Mouse (Mus musculus): ENCODE measurements at regions not wholly inside any gene's neighbourhood (a gene's known extent, or its start where the extent isn't known, plus 50 kb on each side); places are given as distances from the start of the nearest gene placed in this dataset.

DNA sequence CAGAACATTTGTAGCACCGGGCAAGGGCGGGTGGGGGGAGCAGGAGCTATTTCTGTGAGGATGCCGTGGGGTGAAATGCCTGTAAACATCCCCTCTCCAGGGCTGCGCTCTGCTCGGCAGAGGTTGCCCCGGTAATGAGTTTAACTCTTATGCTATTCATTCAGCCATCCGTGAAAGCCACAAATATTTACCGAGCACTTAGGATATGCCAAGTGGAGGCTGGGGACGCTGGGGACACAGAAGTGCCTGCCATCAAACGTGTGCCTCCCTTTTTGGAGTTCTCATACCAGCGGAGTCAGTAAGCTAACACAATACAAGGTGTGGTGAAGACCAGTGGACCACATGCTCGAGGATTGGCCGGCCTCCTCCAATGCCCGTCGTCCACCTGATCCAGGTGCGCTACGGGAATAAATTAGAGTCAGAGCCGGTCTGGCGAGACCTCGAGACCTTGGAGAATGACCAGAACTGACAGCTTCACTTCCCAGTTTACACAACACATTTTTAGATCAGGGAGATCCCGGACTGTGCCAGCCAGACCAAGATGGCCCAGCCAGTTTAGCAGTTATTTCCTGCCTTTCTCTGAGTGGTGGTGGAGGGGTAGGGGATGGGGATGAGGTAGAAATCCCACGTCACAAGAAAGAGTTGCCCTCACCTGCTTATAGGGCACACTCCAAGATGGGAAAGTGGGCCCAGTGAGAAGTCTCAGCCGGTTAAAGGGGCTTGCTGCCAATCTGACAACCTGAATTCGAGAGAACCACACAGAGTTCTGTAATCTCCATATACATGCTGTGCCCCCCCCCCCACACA, 134.4 kb downstream of the 2410131K14Rik start:
- in situ Hi-C loops (cut with MboI, MseI): no loop called here

GRCm38 (mm10) chr5:118380052-118380421, 135.0 kb downstream of the 2410131K14Rik start:
- in situ Hi-C loops (cut with MboI, MseI): no loop called here

- in situ Hi-C loops (cut with MboI, MseI): no loop called here
Measured at GRCm38 (mm10) chr5:118380422-118381293, 135.6 kb downstream of the 2410131K14Rik start.

GRCm38 (mm10) chr5:118381294-118381675, 136.3 kb downstream of the 2410131K14Rik start:
- in situ Hi-C loops (cut with MboI, MseI): no loop called here

DNA sequence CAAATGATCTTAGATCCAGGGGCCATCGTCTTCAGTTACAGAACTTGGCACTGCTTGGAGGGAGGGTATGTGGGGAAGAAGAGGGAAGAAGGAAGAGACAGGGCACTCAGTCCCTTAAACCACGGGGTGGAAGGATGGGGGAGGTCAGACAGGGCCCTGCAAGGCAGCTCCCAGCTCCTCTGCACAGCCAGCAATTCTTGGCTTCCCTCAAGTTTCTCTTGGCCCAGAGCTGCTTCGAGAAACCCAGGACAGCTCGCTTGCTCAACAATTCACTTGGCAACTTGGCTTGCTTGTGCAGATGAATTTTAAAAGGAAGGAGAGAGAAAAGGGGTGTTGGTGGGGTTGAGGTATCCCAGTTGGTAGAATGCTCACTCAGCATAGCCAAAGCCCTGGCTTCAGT, 141.1 kb downstream of the 2410131K14Rik start:
- in situ Hi-C loops (cut with MboI, MseI): no loop called here

GRCm38 (mm10) chr5:118388419-118388818, 143.4 kb downstream of the 2410131K14Rik start:
- in situ Hi-C loops (cut with MboI, MseI): no loop called here

GRCm38 (mm10) chr5:118390691-118391373, 145.8 kb downstream of the 2410131K14Rik start:
- in situ Hi-C loops (cut with MboI, MseI): no loop called here

GRCm38 (mm10) chr5:118392932-118393487, 148.0 kb downstream of the 2410131K14Rik start:
- in situ Hi-C loops (cut with MboI, MseI): no loop called here

DNA sequence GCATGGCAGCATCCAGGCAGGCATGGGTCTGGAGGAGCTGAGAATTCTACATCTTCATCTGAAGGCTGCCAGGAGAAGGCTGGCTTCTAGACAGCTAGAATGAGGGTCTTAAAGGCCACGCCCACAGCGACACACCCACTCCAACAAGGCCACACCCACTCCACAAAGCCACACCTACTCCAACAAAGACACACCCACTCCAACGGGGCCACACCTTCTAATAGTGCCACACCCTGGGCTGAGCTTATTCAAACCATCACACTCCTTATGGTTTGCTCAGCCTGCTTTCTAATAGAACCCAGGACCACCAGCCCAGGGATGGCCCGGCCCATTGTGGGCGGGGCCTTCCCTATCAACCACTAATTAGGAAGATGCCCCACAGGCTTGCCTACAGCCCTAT, 149.0 kb downstream of the 2410131K14Rik start:
- in situ Hi-C loops (cut with MboI, MseI): no loop called here

- in situ Hi-C loops (cut with MboI, MseI): no loop called here
Measured at GRCm38 (mm10) chr5:118396004-118396725, 151.1 kb downstream of the 2410131K14Rik start.

GRCm38 (mm10) chr5:118400926-118401325, 155.9 kb downstream of the 2410131K14Rik start:
- in situ Hi-C loops (cut with MboI, MseI): no loop called here

GRCm38 (mm10) chr5:118404398-118404797, 156.1 kb upstream of the Med13l start:
- in situ Hi-C loops (cut with MboI, MseI): no loop called here

GRCm38 (mm10) chr5:118405421-118405820, 155.1 kb upstream of the Med13l start:
- in situ Hi-C loops (cut with MboI, MseI): no loop called here

DNA sequence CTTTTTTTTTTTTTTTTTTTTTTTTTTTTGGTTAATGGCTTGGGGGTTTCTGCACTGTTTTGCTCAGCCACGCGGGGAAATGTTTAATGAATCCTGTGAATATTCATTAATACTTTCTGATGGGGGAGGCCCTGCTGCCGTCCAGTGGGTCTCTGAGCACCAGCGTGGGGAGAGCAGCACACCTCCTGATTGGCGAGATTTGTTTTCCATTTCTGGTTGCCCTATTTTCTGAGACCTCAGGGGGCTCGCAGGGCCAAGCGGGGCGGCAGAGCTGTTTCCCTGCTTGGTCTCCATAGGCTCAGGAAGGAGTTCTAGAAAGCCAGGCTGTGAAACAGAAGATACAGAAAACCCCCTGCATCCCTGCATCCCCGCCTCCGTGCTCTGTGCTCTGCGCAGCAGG, 153.0 kb upstream of the Med13l start:
- in situ Hi-C loops (cut with MboI, MseI): no loop called here

DNA sequence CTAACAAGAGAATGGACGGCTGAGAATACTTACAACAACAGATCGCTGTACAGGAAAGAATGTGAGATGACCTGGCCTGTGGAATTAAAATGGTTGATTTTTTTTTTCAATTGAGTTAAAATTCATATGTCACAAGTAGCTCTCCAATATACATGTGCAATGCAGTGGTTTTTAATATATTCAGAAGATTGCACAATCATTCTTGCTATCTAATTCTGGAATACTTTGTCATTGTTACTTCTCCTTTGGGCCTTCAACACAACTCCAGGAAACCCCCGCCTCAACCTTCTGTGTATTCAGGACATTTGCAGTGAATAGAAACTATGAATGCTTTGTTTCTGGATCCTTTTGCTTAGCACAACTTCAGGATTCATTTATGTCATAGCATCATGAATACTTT, 152.5 kb upstream of the Med13l start:
- in situ Hi-C loops (cut with MboI, MseI): no loop called here

GRCm38 (mm10) chr5:118408826-118409225, 151.7 kb upstream of the Med13l start:
- in situ Hi-C loops (cut with MboI, MseI): no loop called here

DNA sequence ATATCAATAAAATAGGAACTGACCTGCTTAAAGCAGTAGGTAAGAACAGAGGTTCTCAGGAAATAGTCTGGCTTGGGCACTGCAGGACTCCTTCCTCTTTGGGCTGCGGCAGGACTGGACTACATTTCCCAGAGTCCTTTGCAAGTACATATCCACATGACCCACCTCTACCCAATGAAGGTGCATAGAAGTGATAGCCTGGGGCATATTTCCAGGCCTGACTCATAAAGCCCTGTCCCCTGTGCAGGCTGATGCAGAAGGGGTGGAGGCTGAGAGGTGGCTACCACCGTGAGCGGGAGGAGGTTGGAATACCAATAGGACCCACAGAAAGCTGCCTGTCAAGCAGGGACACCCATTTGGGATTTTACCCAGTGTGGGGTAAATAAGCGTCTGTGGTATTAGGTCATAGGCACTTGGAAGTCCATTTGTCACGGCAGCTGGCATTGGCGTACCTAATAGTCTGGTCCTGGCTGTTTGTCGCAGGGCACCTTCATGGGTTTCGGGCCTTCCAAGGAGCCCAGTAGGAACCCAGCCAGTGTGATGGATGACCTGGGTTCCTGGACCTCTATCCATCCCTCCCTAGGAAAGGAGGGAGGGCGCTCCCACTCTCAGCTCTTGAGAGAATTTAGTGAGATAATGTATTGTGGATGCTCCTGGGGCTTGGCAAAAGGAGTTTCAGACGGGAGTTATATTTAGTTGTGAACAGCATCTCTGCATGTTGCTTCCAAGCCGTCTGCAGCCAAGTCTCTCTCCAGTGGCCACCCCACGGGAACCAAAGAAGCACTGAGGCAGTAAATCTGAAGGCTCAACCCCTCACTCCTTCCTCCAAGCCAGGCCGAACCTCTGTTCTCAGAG, 146.8 kb upstream of the Med13l start:
- in situ Hi-C loops (cut with MboI, MseI): no loop called here

DNA sequence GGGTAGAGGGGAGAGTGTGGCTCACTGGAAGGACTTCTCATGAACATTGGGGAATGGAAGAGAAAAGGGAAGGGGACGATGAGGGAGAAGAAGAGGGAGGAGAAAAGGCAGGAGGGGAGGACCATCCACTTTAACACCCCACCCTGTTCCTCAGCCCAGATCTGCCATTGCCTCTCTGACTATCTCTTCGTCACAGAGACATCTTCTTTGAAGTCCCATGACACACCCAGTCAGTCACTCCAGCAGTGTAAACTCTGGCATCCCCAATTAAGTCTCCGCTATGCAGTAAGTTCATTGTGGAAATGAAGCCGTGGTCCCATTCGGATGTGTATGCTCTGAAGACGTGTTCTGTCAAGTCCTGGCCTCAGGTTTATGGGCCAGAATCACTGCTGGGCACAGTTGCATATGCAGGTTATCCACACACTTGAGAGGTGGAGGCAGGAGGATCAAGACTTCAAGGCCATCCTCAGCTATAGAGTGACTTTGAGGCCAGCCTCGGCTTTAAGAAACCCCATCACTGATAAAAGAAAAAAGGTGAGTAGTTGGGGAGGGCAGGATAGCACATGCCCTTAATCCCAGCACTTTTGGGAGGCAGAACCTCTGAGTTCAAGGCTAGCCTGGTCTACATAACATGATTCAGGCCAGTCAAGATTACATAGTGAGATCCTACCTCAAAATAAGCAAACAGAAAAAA, 141.0 kb upstream of the Med13l start:
- in situ Hi-C loops (cut with MboI, MseI): no loop called here
